Comparison of ENCODE assay signal across 18 mouse cellular contexts in the genomic region with DNA sequence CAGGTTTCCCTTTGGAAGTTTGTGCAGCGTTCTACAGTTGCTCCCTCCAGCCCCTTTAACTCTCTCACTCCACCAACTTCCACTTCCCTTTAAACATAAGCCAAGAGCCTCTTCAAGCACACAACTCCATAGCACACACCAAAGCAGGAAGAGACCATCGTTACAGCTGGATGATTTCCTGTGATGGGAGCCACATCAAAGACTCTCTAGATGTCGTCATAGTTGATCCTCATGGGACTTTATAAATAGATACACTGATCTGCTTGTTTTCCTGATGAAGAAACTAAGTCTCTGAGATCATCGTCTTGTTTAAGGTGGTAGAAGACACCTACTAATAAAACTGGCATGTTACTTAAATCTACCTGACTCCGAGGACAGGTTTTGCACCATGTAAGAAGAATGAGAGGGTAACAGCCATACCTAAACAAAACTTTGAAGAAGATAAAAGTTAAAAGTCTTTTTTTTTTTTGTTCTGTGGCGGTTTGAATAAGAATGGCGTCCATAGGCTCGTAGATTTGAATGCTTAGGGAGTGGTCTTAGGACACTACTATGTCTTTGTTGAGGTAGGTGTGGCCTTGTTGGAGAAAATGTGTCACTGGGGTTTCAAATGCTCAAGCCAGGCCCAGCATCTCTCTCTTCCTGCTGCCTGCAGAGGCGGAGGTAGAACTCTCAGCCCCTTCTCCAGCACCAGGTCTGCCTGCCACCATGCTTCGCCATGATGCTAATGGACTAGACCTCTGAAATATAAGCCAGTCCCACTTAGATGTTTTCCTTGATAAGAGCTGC.
DNase-seq lines count a peak whose midpoint lies in the region; ATAC-seq and TF ChIP-seq lines count a peak whose summit lies in the region.
"Had no signal": no experiment of that assay in that cellular context is flagged by ENCODE, and none has a peak within 500 bp of the region (broad histone marks: within the 10 kb centered on the region; RNA-seq: fewer than 3 reads in every experiment).

No protein-coding gene starts in this region.

- no peak for TF ChIP-seq EP300 in liver, postnatal 0 days (IDR thresholded peaks at IDR 0.05; ENCODE audit: low read depth)
- TF ChIP-seq EP300 in CH12.LX (IDR thresholded peaks at IDR 0.05; ENCODE audit: low read length) = no peak; the same call in 1 of the 2 replicates

- no peaks in the 10 kb centered on the region for H3K36me3 ChIP-seq in liver, postnatal 0 days (replicated peaks; ENCODE audit: insufficient read depth, low read length)
- peaks cover 0 to 31% of the 10 kb centered on the region in 2 experiments for H3K36me3 ChIP-seq in CH12.LX (replicated peaks in 1 of 2; ENCODE audit: control insufficient read depth in 1 of 2, insufficient read depth in 1 of 2, low read length in 1 of 2)
- no peaks in the 10 kb centered on the region for H3K36me3 ChIP-seq in forebrain, embryonic 16.5 days (ENCODE audit: control insufficient read depth, insufficient read depth)
- H3K36me3 ChIP-seq: forebrain, embryonic 12.5 days; heart, embryonic 12.5 days; hindbrain, embryonic 10.5 days; hindbrain, embryonic 15.5 days had no signal

- dilution Hi-C loops in CH12.LX (cut with MboI; ENCODE audit: extremely low pct_ligation_motif_present, extremely low pct_unique_long_range_greater_than_20kb, low sequenced_read_pairs) = no loop called here

- no peak for TF ChIP-seq RAD21 in CH12.LX (IDR thresholded peaks at IDR 0.05; ENCODE audit: low read depth, low read length)

- no peak overlapping the region for H3K4me2 ChIP-seq in liver, postnatal 0 days (ENCODE audit: low read depth, low read length)
- H3K4me2 ChIP-seq in CH12.LX (ENCODE audit: insufficient read depth, low read depth, poor library complexity, severe bottlenecking) = no peak overlapping the region
- no peak overlapping the region for H3K4me2 ChIP-seq in forebrain, embryonic 16.5 days (ENCODE audit: low read length)
- H3K4me2 ChIP-seq: forebrain, embryonic 12.5 days; heart, embryonic 12.5 days; hindbrain, embryonic 15.5 days had no signal

- ATAC-seq in liver, postnatal 0 days = peak; percentile 31; the same call in 1 of the 2 replicates
- ATAC-seq in forebrain, embryonic 16.5 days = no peak
- ATAC-seq: forebrain, postnatal 0 days had no signal

- in situ Hi-C loops in CH12.LX (cut with MboI; ENCODE audit: low pct_ligation_motif_present, low pct_unique_long_range_greater_than_20kb, low sequenced_read_pairs) = no loop called here

- H3K4me1 ChIP-seq in liver, postnatal 0 days (ENCODE audit: insufficient read depth) = no peaks in the 10 kb centered on the region
- H3K4me1 ChIP-seq in CH12.LX (ENCODE audit: control insufficient read depth in 1 of 2, insufficient read depth in 2 of 2) = peaks cover 0 to 18% of the 10 kb centered on the region in 2 experiments; a peak in 1 of 4 replicates
- H3K4me1 ChIP-seq in forebrain, embryonic 16.5 days (replicated peaks; ENCODE audit: control insufficient read depth, insufficient read depth, low read length) = no peaks in the 10 kb centered on the region
- H3K4me1 ChIP-seq: forebrain, embryonic 12.5 days; heart, embryonic 12.5 days; hindbrain, embryonic 10.5 days; hindbrain, embryonic 15.5 days had no signal

- no peak for TF ChIP-seq POLR2A in CH12.LX (IDR thresholded peaks at IDR 0.05; ENCODE audit: low read depth, low read length)

- H3K4me3 ChIP-seq in liver, postnatal 0 days (ENCODE audit: low read depth, low read length) = no peak overlapping the region
- no peak overlapping the region for H3K4me3 ChIP-seq in CH12.LX (replicated peaks in 1 of 3; ENCODE audit: low read depth in 2 of 3, low read length in 2 of 3, poor library complexity in 1 of 3)
- no peak overlapping the region for H3K4me3 ChIP-seq in forebrain, embryonic 16.5 days (replicated peaks; ENCODE audit: low read length)
- H3K4me3 ChIP-seq: forebrain, embryonic 12.5 days; heart, adult 2 months; heart, embryonic 12.5 days; hindbrain, embryonic 10.5 days; hindbrain, embryonic 15.5 days had no signal

- no peak for TF ChIP-seq CTCF in liver, postnatal 0 days (IDR thresholded peaks at IDR 0.05; ENCODE audit: low read depth)
- no peak for TF ChIP-seq CTCF in CH12.LX (conservative IDR thresholded peaks at IDR 0.05 in 1 of 2, IDR thresholded peaks at IDR 0.05 in 1 of 2; ENCODE audit: low read depth in 2 of 2, low read length in 2 of 2)

- no peak for DNase-seq in liver, postnatal 0 days
- no peak for DNase-seq in liver
- DNase-seq in CH12.LX (ENCODE audit: extremely low read depth) = peak; percentile 61
- DNase-seq in ZHBTc4 (ENCODE audit: low read depth, low spot score) = peak; percentile 60
- DNase-seq in skeletal muscle tissue, adult 2 months (ENCODE audit: low read depth, low spot score) = peak; percentile 1
- no peak for DNase-seq in spleen, postnatal 10 days (ENCODE audit: low spot score in 2 of 2)
- DNase-seq: adrenal gland, adult 2 months; adrenal gland, postnatal 25 days; cerebellum, adult 2 months; cerebellum, postnatal 10 days; forebrain, postnatal 0 days; gastrocnemius, postnatal 14 days; heart, adult 2 months had no signal

- no peaks in the 10 kb centered on the region for H3K79me2 ChIP-seq in CH12.LX (replicated peaks; ENCODE audit: control insufficient read depth, extremely low read depth, insufficient read depth, poor library complexity, severe bottlenecking)

- 69% methylated on average over 10 of the region's 10 CpGs for WGBS in liver, postnatal 0 days (ENCODE audit: insufficient replicate concordance)
- 92% methylated on average over 10 of the region's 10 CpGs for WGBS in forebrain, embryonic 16.5 days

- no peaks in the 10 kb centered on the region for H3K9me3 ChIP-seq in liver, postnatal 0 days (ENCODE audit: low read length)
- H3K9me3 ChIP-seq in CH12.LX (replicated peaks; ENCODE audit: low read length) = peaks cover 16% of the 10 kb centered on the region
- H3K9me3 ChIP-seq in forebrain, embryonic 16.5 days (ENCODE audit: control insufficient read depth, low read length) = peaks cover 4% of the 10 kb centered on the region; the same call in 1 of the 2 replicates
- H3K9me3 ChIP-seq: forebrain, embryonic 12.5 days; hindbrain, embryonic 15.5 days had no signal

- no peaks in the 10 kb centered on the region for H3K27me3 ChIP-seq in liver, postnatal 0 days (ENCODE audit: insufficient read depth, low read length)
- no peaks in the 10 kb centered on the region for H3K27me3 ChIP-seq in CH12.LX (replicated peaks)
- H3K27me3 ChIP-seq in forebrain, embryonic 16.5 days (replicated peaks; ENCODE audit: control insufficient read depth, insufficient read depth, low read length) = no peaks in the 10 kb centered on the region
- H3K27me3 ChIP-seq: forebrain, embryonic 12.5 days; heart, embryonic 12.5 days; hindbrain, embryonic 15.5 days had no signal

- H3K27ac ChIP-seq in liver, postnatal 0 days (ENCODE audit: low read depth) = no peak overlapping the region
- no peak overlapping the region for H3K27ac ChIP-seq in CH12.LX (ENCODE audit: insufficient read depth, low read depth)
- H3K27ac ChIP-seq in forebrain, embryonic 16.5 days (ENCODE audit: low read length) = no peak overlapping the region
- H3K27ac ChIP-seq: forebrain, embryonic 12.5 days; heart, adult 2 months; hindbrain, embryonic 10.5 days; hindbrain, embryonic 15.5 days had no signal

- no peak overlapping the region for H3K9ac ChIP-seq in liver, postnatal 0 days (replicated peaks)
- no peak overlapping the region for H3K9ac ChIP-seq in CH12.LX (ENCODE audit: insufficient read depth, low read depth)
- H3K9ac ChIP-seq in forebrain, embryonic 16.5 days (replicated peaks; ENCODE audit: low read depth, low read length) = no peak overlapping the region
- H3K9ac ChIP-seq: forebrain, embryonic 12.5 days; forebrain, postnatal 0 days; heart, embryonic 12.5 days; hindbrain, embryonic 15.5 days had no signal

TF ChIP-seq in CH12.LX, 34 proteins besides CTCF, POLR2A, EP300 and RAD21:
- TF ChIP-seq ZC3H11A (IDR thresholded peaks at IDR 0.05; ENCODE audit: low read depth, low read length) (no peak), JUND (conservative IDR thresholded peaks at IDR 0.05; ENCODE audit: low read depth, low read length) (peak; percentile 38; the same call in 1 of the 2 replicates), JUN (IDR thresholded peaks at IDR 0.05; ENCODE audit: insufficient read depth, low read depth, low read length) (0 out of 2 replicates have a peak, but pooled peaks have one; percentile 7)
TF ChIP-seq in CH12.LX: peak in this region for 2.

Comparison
In these comparisons a context has a peak if more than half of its experiments do, and no peak if none do; other contexts are left out.
1. DNase-seq: peak in CH12.LX (single experiment), ZHBTc4 (single experiment) and skeletal muscle tissue, adult 2 months (single experiment); none in liver, postnatal 0 days (single experiment), liver (single experiment) and spleen, postnatal 10 days (0 of 2).